In the genomic region with DNA sequence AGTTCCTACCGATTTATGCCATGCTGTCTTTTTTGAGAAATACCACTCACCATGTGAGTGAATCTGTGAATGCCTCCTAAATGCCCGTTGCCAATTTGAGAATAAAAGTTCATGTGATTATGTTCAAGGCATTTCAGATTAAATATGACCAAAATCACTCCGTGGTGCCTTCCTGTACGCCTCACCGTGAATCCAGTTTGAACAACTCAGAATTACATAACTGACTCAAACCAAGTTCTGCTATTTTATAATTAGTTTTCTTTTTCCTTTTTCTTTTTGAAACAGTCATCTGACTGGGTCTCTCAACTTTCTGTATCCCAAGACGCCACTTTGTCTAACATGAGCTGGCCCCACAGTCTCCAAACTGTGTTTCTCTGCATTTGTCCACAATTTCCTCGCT, we compare ENCODE assay signal across 19 mouse cellular contexts.
"Had no signal": no experiment of that assay in that cellular context is flagged by ENCODE, and none has a peak within 500 bp of the region (broad histone marks: within the 10 kb centered on the region; RNA-seq: fewer than 3 reads in every experiment).

No protein-coding gene starts in this region.

- H3K36me3 ChIP-seq: intestine, embryonic 15.5 days; limb, embryonic 12.5 days; limb, embryonic 15.5 days; lung, embryonic 15.5 days; midbrain, embryonic 10.5 days; midbrain, embryonic 13.5 days had no signal

- H3K9me3 ChIP-seq: intestine, embryonic 15.5 days; limb, embryonic 12.5 days; limb, embryonic 15.5 days; lung, embryonic 15.5 days; megakaryocyte, embryonic 14.5 days; midbrain, embryonic 10.5 days; midbrain, embryonic 13.5 days had no signal

- H3K9ac ChIP-seq: intestine, embryonic 15.5 days; limb, embryonic 12.5 days; limb, embryonic 15.5 days; liver, embryonic 14.5 days; lung, embryonic 15.5 days; midbrain, embryonic 13.5 days had no signal

- H3K27ac ChIP-seq: intestine, embryonic 15.5 days; limb, embryonic 12.5 days; limb, embryonic 15.5 days; liver, embryonic 14.5 days; lung, embryonic 15.5 days; midbrain, embryonic 10.5 days; midbrain, embryonic 13.5 days; stomach, postnatal 0 days had no signal

- H3K4me2 ChIP-seq: intestine, embryonic 15.5 days; limb, embryonic 12.5 days; limb, embryonic 15.5 days; lung, embryonic 15.5 days; midbrain, embryonic 13.5 days had no signal

- H3K27me3 ChIP-seq: intestine, embryonic 15.5 days; limb, embryonic 12.5 days; limb, embryonic 15.5 days; lung, embryonic 15.5 days; midbrain, embryonic 13.5 days had no signal

- DNase-seq: kidney, adult 11 months; kidney, adult 8-10 months; kidney, postnatal 14 days; left cerebral cortex, postnatal 4 days; lung, adult 18-20 months; lung, postnatal 10 days; lung, postnatal 36 days; thymus, adult 2 months; thymus, postnatal 25 days had no signal

- H3K4me3 ChIP-seq: intestine, embryonic 15.5 days; limb, embryonic 12.5 days; limb, embryonic 15.5 days; lung, embryonic 15.5 days; midbrain, embryonic 10.5 days; midbrain, embryonic 13.5 days had no signal

- ATAC-seq: intestine, embryonic 15.5 days; midbrain, embryonic 13.5 days; midbrain, embryonic 16.5 days had no signal

- H3K4me1 ChIP-seq: intestine, embryonic 15.5 days; limb, embryonic 12.5 days; limb, embryonic 15.5 days; lung, embryonic 15.5 days; midbrain, embryonic 10.5 days; midbrain, embryonic 13.5 days had no signal
